Mouse (Mus musculus) cerebellum, adult 11-12 months (tissue): Measurements from ENCODE around the gene Tcea3.

Experiments
- DNase-seq: peaks from one replicate; pipeline ENCODE4 v3.0.0; 2022

Gene Tcea3

GRCm38 (mm10) chr4:136282621-136283480 lies 35.3 kb downstream of the Tcea3 start:
- DNase-seq: peak; percentile 15

- peak; percentile 29 for DNase-seq
Measured at GRCm38 (mm10) chr4:136283783-136284182, 36.3 kb downstream of the Tcea3 start.

GRCm38 (mm10) chr4:136284455-136284854 lies 36.9 kb downstream of the Tcea3 start, which contains the start of gene Zfp46:
TSS of gene Zfp46 (plus strand) at chr4:136284683.
- DNase-seq: peak; percentile 67

GRCm38 (mm10) chr4:136284891-136285290 lies 37.4 kb downstream of the Tcea3 start:
- DNase-seq: peak; percentile 41

GRCm38 (mm10) chr4:136285348-136285810 lies 37.9 kb downstream of the Tcea3 start:
- peak; percentile 96 for DNase-seq

GRCm38 (mm10) chr4:136285811-136286371 lies 38.4 kb downstream of the Tcea3 start:
- peak; percentile 96 for DNase-seq

GRCm38 (mm10) chr4:136289918-136290780 lies 42.6 kb downstream of the Tcea3 start:
- no peak for DNase-seq

GRCm38 (mm10) chr4:136290781-136291595 lies 43.5 kb downstream of the Tcea3 start:
- DNase-seq: no peak

- no peak for DNase-seq
Measured at GRCm38 (mm10) chr4:136291692-136292091, 44.2 kb downstream of the Tcea3 start.

GRCm38 (mm10) chr4:136295941-136296340 lies 48.4 kb downstream of the Tcea3 start:
- DNase-seq: no peak

GRCm38 (mm10) chr4:136302462-136302861 lies 54.9 kb downstream of the Tcea3 start:
- DNase-seq: no peak

- DNase-seq: no peak
Measured at GRCm38 (mm10) chr4:136304181-136304580, 56.7 kb downstream of the Tcea3 start.

- DNase-seq: no peak
Measured at GRCm38 (mm10) chr4:136308355-136308754, 60.8 kb downstream of the Tcea3 start.

- DNase-seq: peak; percentile 25
Measured at GRCm38 (mm10) chr4:136309780-136310179, 62.3 kb downstream of the Tcea3 start.

GRCm38 (mm10) chr4:136310229-136311041 lies 62.9 kb downstream of the Tcea3 start, which contains the start of gene Hnrnpr:
TSS of gene Hnrnpr (plus strand) at chr4:136310942.
- peak; percentile 99 for DNase-seq

- DNase-seq: peak; percentile 53
Measured at GRCm38 (mm10) chr4:136311042-136311999, 63.8 kb downstream of the Tcea3 start.

GRCm38 (mm10) chr4:136312616-136313015 lies 65.1 kb downstream of the Tcea3 start:
- no peak for DNase-seq

- DNase-seq: no peak
Measured at GRCm38 (mm10) chr4:136317667-136318066, 70.1 kb downstream of the Tcea3 start.

- DNase-seq: no peak
Measured at GRCm38 (mm10) chr4:136320016-136320415, 72.5 kb downstream of the Tcea3 start.

GRCm38 (mm10) chr4:136324226-136324625 lies 76.7 kb downstream of the Tcea3 start:
- peak; percentile 15 for DNase-seq
